ENCODE assay signal across 18 mouse cellular contexts in genomic region chr11:106154091-106154490, GRCm38 (mm10). TPM values are rescaled to one million over a fixed set of nuclear protein-coding genes. Genes with fewer than 3 reads are reported as not detected.
DNase-seq lines count a peak whose midpoint lies in the region; ATAC-seq and TF ChIP-seq lines count a peak whose summit lies in the region.
"Had no signal": no experiment of that assay in that cellular context is flagged by ENCODE, and none has a peak within 500 bp of the region (broad histone marks: within the 10 kb centered on the region; RNA-seq: fewer than 3 reads in every experiment).

No protein-coding gene starts in this region.

- no peak overlapping the region for H3K27ac ChIP-seq in forebrain, embryonic 10.5 days
- no peak overlapping the region for H3K27ac ChIP-seq in forebrain, embryonic 16.5 days (ENCODE audit: low read length)
- H3K27ac ChIP-seq in spleen, adult 2 months (ENCODE audit: insufficient read depth, low read length), result 0 out of 2 replicates have a peak overlapping the region, but pooled peaks have one; percentile 25
- H3K27ac ChIP-seq: gastrocnemius, adult 2 months; limb, embryonic 12.5 days had no signal

- TF ChIP-seq CTCF in spleen, adult 2 months (IDR thresholded peaks at IDR 0.05; ENCODE audit: extremely low read depth, insufficient read depth, insufficient read length, insufficient replicate concordance), result no peak

- no peak overlapping the region for H3K4me2 ChIP-seq in forebrain, embryonic 16.5 days (ENCODE audit: low read length)
- H3K4me2 ChIP-seq: limb, embryonic 12.5 days had no signal

- H3K9me3 ChIP-seq in forebrain, embryonic 10.5 days, result no peaks in the 10 kb centered on the region
- H3K9me3 ChIP-seq in forebrain, embryonic 16.5 days (ENCODE audit: control insufficient read depth, low read length), result no peaks in the 10 kb centered on the region
- H3K9me3 ChIP-seq: limb, embryonic 12.5 days had no signal

- H3K4me1 ChIP-seq in forebrain, embryonic 10.5 days, result peaks cover 26% of the 10 kb centered on the region
- peaks cover 17% of the 10 kb centered on the region for H3K4me1 ChIP-seq in forebrain, embryonic 16.5 days (replicated peaks; ENCODE audit: control insufficient read depth, insufficient read depth, low read length)
- peaks cover 12% of the 10 kb centered on the region; the same call in 1 of the 2 replicates for H3K4me1 ChIP-seq in spleen, adult 2 months (ENCODE audit: control insufficient read depth, insufficient read depth, insufficient read length)

- DNase-seq in forebrain, embryonic 10.5 days (ENCODE audit: extremely low spot score, low spot score), result no peak
- peak; percentile 72 for DNase-seq in left cerebral cortex, postnatal 4 days
- DNase-seq in left cerebral cortex, adult 9 months (ENCODE audit: low spot score in 2 of 2), result no peak
- no peak for DNase-seq in spleen, adult 2 months (ENCODE audit: low read depth in 1 of 2, low spot score in 2 of 2)
- no peak for DNase-seq in spleen, postnatal 4 days (ENCODE audit: low spot score in 2 of 2)
- peak; percentile 24 for DNase-seq in retina, postnatal 1 day
- no peak for DNase-seq in frontal cortex, postnatal 36 days (ENCODE audit: low spot score in 2 of 2)
- DNase-seq: cerebellum, adult 8-10 months; gastrocnemius, adult 2 months; heart, adult 18-20 months had no signal

- H3K36me3 ChIP-seq in forebrain, embryonic 10.5 days (replicated peaks), result peaks cover 100% of the 10 kb centered on the region
- peaks cover 39% of the 10 kb centered on the region for H3K36me3 ChIP-seq in forebrain, embryonic 16.5 days (ENCODE audit: control insufficient read depth, insufficient read depth)
- peaks cover 62% of the 10 kb centered on the region for H3K36me3 ChIP-seq in spleen, adult 2 months (ENCODE audit: control insufficient read depth, insufficient read depth, low read length)

- H3K27me3 ChIP-seq in forebrain, embryonic 10.5 days (ENCODE audit: poor library complexity, severe bottlenecking), result no peaks in the 10 kb centered on the region
- no peaks in the 10 kb centered on the region for H3K27me3 ChIP-seq in forebrain, embryonic 16.5 days (replicated peaks; ENCODE audit: control insufficient read depth, insufficient read depth, low read length)
- H3K27me3 ChIP-seq in spleen, adult 2 months (ENCODE audit: control insufficient read depth, insufficient read depth, low read length), result no peaks in the 10 kb centered on the region
- H3K27me3 ChIP-seq: limb, embryonic 12.5 days had no signal

- H3K9ac ChIP-seq in forebrain, embryonic 16.5 days (replicated peaks; ENCODE audit: low read depth, low read length), result no peak overlapping the region
- H3K9ac ChIP-seq: limb, embryonic 12.5 days had no signal

- H3K4me3 ChIP-seq in forebrain, embryonic 10.5 days, result 0 out of 2 replicates have a peak overlapping the region, but pooled peaks have one; percentile 2
- H3K4me3 ChIP-seq in forebrain, embryonic 16.5 days (replicated peaks; ENCODE audit: low read length), result no peak overlapping the region
- H3K4me3 ChIP-seq in spleen, adult 2 months (ENCODE audit: extremely low read depth, insufficient read depth, insufficient read length), result no peak overlapping the region
- H3K4me3 ChIP-seq: erythroblast, embryonic 14.5 days; gastrocnemius, adult 2 months; limb, embryonic 12.5 days had no signal

- ATAC-seq in forebrain, embryonic 16.5 days, result no peak

- no peak for TF ChIP-seq POLR2A in spleen, adult 2 months (IDR thresholded peaks at IDR 0.05; ENCODE audit: low read depth, low read length)

- 82% methylated on average over 5 of the region's 5 CpGs for WGBS in forebrain, embryonic 10.5 days
- 76% methylated on average over 5 of the region's 5 CpGs for WGBS in forebrain, embryonic 16.5 days
- 76% methylated on average over 5 of the region's 5 CpGs for WGBS in spleen, adult 2 months

- intact Hi-C loops in left cerebral cortex, postnatal 4 days (cut with DNase I), result no loop called here

RNA-seq across cellular contexts. Expression of gene Gm10840, which starts 6.6 kb away (rescaled TPM):
- 0.82 TPM in 1 of 2 replicates, not detected in the other for polyA plus RNA-seq in forebrain, embryonic 10.5 days (2016; fragmentation: Nextera tagmentation; extraction: Ambion mirVana)
- 1.1 and 1.2 TPM in 2 replicates for polyA plus RNA-seq in forebrain, embryonic 16.5 days (2015; fragmentation: Nextera tagmentation; extraction: Ambion mirVana)
- not detected for total RNA-seq in left cerebral cortex, postnatal 4 days (2021)
- polyA plus RNA-seq in spleen, adult 2 months (2012; rRNA removed), result 0.72 TPM in 1 of 2 replicates, not detected in the other
- total RNA-seq: adrenal gland, postnatal 4 days; gastrocnemius, adult 2 months; heart, adult 18-20 months had no signal
- polyA plus RNA-seq: erythroblast, embryonic 14.5 days; heart, embryonic 16.5 days; kidney, adult 2 months; large intestine, adult 2 months; limb, embryonic 12.5 days; lung, embryonic 16.5 days had no signal

RNA-seq across cellular contexts. Expression of gene Limd2, which starts 6.6 kb away (rescaled TPM):
- 364 and 375 TPM in 2 replicates for polyA plus RNA-seq in forebrain, embryonic 10.5 days (2016; fragmentation: Nextera tagmentation; extraction: Ambion mirVana)
- 205 and 209 TPM in 2 replicates for polyA plus RNA-seq in forebrain, embryonic 16.5 days (2015; fragmentation: Nextera tagmentation; extraction: Ambion mirVana)
- total RNA-seq in left cerebral cortex, postnatal 4 days (2021), result 10 to 100 TPM; 81.2 to 84.6 TPM
- 305 and 309 TPM in 2 replicates for polyA plus RNA-seq in spleen, adult 2 months (2012; rRNA removed)

RNA-seq across cellular contexts. Expression of gene Strada, which starts 47.9 kb away (rescaled TPM):
- polyA plus RNA-seq in forebrain, embryonic 10.5 days (2016; fragmentation: Nextera tagmentation; extraction: Ambion mirVana), result 41.4 and 41.9 TPM in 2 replicates
- polyA plus RNA-seq in forebrain, embryonic 16.5 days (2015; fragmentation: Nextera tagmentation; extraction: Ambion mirVana), result 28.8 and 30.9 TPM in 2 replicates
- 10 to 100 TPM; 27.3 to 28.5 TPM for total RNA-seq in left cerebral cortex, postnatal 4 days (2021)
- polyA plus RNA-seq in spleen, adult 2 months (2012; rRNA removed), result 32.6 and 36.7 TPM in 2 replicates

Comparison
In these comparisons a context has a peak if more than half of its experiments do, and no peak if none do; other contexts are left out.
1. DNase-seq: peak in left cerebral cortex, postnatal 4 days (single experiment) and retina, postnatal 1 day (single experiment); none in forebrain, embryonic 10.5 days (single experiment), left cerebral cortex, adult 9 months (0 of 2), spleen, adult 2 months (0 of 2), spleen, postnatal 4 days (0 of 2) and frontal cortex, postnatal 36 days (0 of 2).